Mouse (Mus musculus): ENCODE data around the gene Cass4. TPM values are rescaled to one million over a fixed set of nuclear protein-coding genes. Genes with fewer than 3 reads are reported as not detected.

The Cass4 gene
- polyA plus RNA-seq, 1 experiment: 2.2 TPM

DNA sequence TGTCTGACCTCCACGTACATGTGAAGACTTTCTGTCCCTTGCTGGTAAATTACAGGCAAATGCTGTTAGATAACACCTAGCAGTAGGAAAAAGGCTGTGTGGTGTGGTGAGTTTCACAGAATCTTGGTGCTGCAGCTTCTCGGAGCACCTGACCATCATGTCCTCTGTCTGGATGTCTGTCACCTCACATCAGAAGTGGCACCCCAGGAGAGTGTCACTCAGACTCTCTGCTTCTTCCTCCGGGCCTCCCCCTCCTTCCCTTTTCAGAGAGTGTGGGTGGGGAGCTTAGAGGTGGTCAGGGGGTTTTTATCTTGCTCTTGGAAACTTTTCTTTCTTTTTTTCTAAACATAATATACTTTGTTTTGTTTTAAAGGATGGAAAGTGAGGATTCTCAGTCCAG is 11.4 kb downstream of the Cass4 start:
- Histone ChIP-seq H3K4me1 (ENCODE audit: control insufficient read depth, insufficient read depth, low read length) (peaks cover 55% of the 10 kb centered on the region), H3K27ac (ENCODE audit: insufficient read depth, low read depth, low read length) (no peak overlapping the region), H3K4me3 (ENCODE audit: insufficient read depth, low read length) (no peak overlapping the region)
- no peak for TF ChIP-seq CTCF (IDR thresholded peaks at IDR 0.05; ENCODE audit: low read depth, low read length)

DNA sequence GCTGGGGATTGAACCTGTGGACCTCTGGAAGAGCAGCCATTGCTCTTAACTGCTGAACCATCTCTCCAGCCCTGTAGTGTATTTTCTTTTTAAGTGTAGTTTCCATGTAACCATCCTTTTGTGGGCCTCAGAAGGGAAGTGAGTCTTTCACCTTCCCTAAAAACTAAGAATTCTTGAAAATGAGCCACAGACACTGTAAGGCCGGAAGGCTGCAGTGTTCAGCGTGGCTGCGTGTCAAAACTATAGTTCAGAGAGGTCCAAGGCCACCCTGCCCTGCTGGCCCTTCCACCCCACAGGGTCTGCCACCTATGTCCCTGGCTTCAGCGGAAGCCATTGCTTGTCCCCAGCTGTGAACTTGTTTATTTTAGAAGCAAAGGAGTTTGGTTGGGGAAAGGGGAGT is 12.6 kb downstream of the Cass4 start:
- peaks cover 55% of the 10 kb centered on the region for H3K4me1 ChIP-seq (ENCODE audit: control insufficient read depth, insufficient read depth, low read length)
- H3K4me3 ChIP-seq (ENCODE audit: insufficient read depth, low read length): no peak overlapping the region
- peak overlapping the region; percentile 77 for H3K27ac ChIP-seq (ENCODE audit: insufficient read depth, low read depth, low read length)
- no peak for TF ChIP-seq CTCF (IDR thresholded peaks at IDR 0.05; ENCODE audit: low read depth, low read length)
- no peak for TF ChIP-seq POLR2A (IDR thresholded peaks at IDR 0.05; ENCODE audit: borderline replicate concordance, low read depth, low read length)

GRCm38 (mm10) chr2:172407499-172407898 is 13.9 kb downstream of the Cass4 start:
- TF ChIP-seq CTCF (IDR thresholded peaks at IDR 0.05; ENCODE audit: low read depth, low read length): no peak
- no peak for TF ChIP-seq POLR2A (IDR thresholded peaks at IDR 0.05; ENCODE audit: borderline replicate concordance, low read depth, low read length)
- H3K4me1 ChIP-seq (ENCODE audit: control insufficient read depth, insufficient read depth, low read length): peaks cover 47% of the 10 kb centered on the region
- no peak overlapping the region for H3K27ac ChIP-seq (ENCODE audit: insufficient read depth, low read depth, low read length)
- H3K4me3 ChIP-seq (ENCODE audit: insufficient read depth, low read length): no peak overlapping the region

DNA sequence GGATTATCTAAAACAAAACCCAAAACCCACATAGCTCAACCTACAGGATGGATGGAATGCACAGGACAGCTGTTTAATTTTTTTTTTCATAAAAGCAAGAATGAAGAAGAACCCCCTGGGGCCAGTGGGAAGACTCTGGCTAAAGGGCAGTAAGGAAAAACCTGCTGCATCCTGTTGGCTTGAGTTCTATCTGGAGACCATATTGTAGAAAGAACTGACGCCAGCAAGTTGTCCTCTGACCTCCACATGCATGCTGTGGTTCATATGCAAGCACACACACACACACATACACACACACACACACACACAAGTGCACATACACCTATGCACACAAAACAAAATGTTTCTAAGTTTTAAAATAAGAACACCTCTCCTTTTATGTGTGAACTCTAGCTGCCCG is 17.1 kb downstream of the Cass4 start:
- TF ChIP-seq CTCF (IDR thresholded peaks at IDR 0.05; ENCODE audit: low read depth, low read length): no peak
- no peak for TF ChIP-seq POLR2A (IDR thresholded peaks at IDR 0.05; ENCODE audit: borderline replicate concordance, low read depth, low read length)
- Histone ChIP-seq H3K27ac (ENCODE audit: insufficient read depth, low read depth, low read length) (no peak overlapping the region), H3K4me3 (ENCODE audit: insufficient read depth, low read length) (no peak overlapping the region), H3K4me1 (ENCODE audit: control insufficient read depth, insufficient read depth, low read length) (peaks cover 22% of the 10 kb centered on the region)

DNA sequence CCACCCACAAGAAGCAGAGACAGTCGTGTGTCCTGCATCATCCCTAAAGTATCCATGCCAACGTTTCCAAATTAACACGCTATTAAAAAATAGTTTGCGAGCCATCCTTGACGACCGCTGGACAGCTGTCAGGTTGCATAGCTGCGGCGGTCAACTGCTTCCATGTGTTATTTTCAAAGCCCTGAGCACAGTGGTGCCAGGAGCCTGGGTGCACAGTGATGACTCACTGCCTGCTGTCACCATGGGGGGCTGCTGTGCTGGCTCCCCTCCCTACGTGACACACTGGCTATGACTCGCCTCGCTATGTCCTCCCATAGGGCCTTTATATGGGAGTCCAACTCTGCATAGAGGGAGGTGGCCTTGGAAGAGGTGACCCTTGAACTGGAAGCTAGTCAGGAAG is 17.5 kb downstream of the Cass4 start:
- peaks cover 18% of the 10 kb centered on the region for H3K4me1 ChIP-seq (ENCODE audit: control insufficient read depth, insufficient read depth, low read length)

DNA sequence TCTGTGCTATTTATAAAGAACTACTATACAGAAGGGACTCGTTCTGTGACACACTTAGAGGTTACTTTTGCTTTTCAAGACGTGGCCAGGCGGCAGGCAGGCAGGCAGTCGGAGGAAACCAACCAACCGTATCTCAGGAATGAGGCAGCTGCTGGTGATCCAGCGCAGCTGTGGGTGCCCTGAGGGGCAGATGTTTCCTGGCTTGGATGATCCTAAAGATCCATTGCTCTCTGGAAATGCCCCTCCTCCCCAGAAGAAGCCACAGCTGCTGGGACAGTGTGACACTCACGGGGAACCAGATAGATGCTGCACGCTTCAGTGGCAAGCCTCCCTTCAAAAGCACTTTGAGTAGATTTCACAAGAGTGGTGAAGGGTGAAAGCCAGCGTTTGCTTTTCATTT is 18.9 kb downstream of the Cass4 start:
- H3K4me3 ChIP-seq (ENCODE audit: insufficient read depth, low read length): no peak overlapping the region
- no peak for TF ChIP-seq POLR2A (IDR thresholded peaks at IDR 0.05; ENCODE audit: borderline replicate concordance, low read depth, low read length)
- TF ChIP-seq CTCF (IDR thresholded peaks at IDR 0.05; ENCODE audit: low read depth, low read length): no peak
- H3K4me1 ChIP-seq (ENCODE audit: control insufficient read depth, insufficient read depth, low read length): peaks cover 11% of the 10 kb centered on the region
- H3K27ac ChIP-seq (ENCODE audit: insufficient read depth, low read depth, low read length): no peak overlapping the region

More for the DNA sequence above, 17.5 kb downstream of the Cass4 start:
- TF ChIP-seq CTCF (IDR thresholded peaks at IDR 0.05; ENCODE audit: low read depth, low read length) (no peak), POLR2A (IDR thresholded peaks at IDR 0.05; ENCODE audit: borderline replicate concordance, low read depth, low read length) (no peak)
- Histone ChIP-seq H3K27ac (ENCODE audit: insufficient read depth, low read depth, low read length) (no peak overlapping the region), H3K4me3 (ENCODE audit: insufficient read depth, low read length) (no peak overlapping the region)

DNA sequence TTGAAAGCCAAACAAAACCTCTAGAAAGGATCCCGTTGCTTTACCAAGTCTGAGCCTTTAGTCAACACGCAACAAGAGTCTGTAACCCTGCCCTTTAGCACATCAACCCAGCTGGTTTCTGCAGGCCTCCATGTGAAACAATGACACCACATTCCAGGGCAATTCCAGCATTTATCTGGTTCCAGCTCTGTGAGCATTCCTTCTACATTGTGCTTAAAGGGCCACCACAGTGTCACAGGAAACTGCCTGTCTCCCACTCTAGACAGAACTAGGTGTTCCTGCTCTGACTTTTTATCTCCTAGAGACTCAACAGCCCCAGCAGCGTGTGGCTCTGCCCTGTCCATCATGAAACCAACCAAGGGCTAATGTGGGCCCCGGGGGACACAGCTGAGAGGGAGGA is 19.7 kb downstream of the Cass4 start:
- TF ChIP-seq CTCF (IDR thresholded peaks at IDR 0.05; ENCODE audit: low read depth, low read length): no peak
- no peak for TF ChIP-seq POLR2A (IDR thresholded peaks at IDR 0.05; ENCODE audit: borderline replicate concordance, low read depth, low read length)
- Histone ChIP-seq H3K4me3 (ENCODE audit: insufficient read depth, low read length) (no peak overlapping the region), H3K4me1 (ENCODE audit: control insufficient read depth, insufficient read depth, low read length) (peaks cover 10% of the 10 kb centered on the region), H3K27ac (ENCODE audit: insufficient read depth, low read depth, low read length) (no peak overlapping the region)

- no peak overlapping the region for H3K27ac ChIP-seq (ENCODE audit: insufficient read depth, low read depth, low read length)
- TF ChIP-seq POLR2A (IDR thresholded peaks at IDR 0.05; ENCODE audit: borderline replicate concordance, low read depth, low read length): no peak
- TF ChIP-seq CTCF (IDR thresholded peaks at IDR 0.05; ENCODE audit: low read depth, low read length): no peak
- peaks cover 10% of the 10 kb centered on the region for H3K4me1 ChIP-seq (ENCODE audit: control insufficient read depth, insufficient read depth, low read length)
- H3K4me3 ChIP-seq (ENCODE audit: insufficient read depth, low read length): no peak overlapping the region
Measured at GRCm38 (mm10) chr2:172413894-172414293, 20.3 kb downstream of the Cass4 start.

DNA sequence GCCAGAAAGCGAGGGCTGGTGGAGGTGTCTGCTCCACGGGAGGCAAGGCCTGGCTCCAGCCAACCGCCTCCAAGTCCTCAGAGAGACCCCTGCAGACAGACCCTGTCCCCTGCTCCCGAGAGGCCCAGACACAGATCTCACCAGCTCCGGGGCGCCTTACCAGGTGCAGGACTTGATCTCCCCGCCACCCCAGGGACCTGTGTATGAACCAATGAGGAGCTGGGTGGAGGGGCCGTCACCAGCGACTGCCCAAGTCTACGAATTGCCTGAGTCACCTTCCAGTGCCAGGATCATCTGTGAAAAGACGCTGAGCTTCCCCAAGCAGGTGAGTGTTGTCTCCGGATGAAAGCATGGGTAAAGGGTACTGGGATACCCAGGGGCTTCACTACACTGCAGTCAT is 22.6 kb downstream of the Cass4 start:
- Histone ChIP-seq H3K4me3 (ENCODE audit: insufficient read depth, low read length) (no peak overlapping the region), H3K27ac (ENCODE audit: insufficient read depth, low read depth, low read length) (no peak overlapping the region), H3K4me1 (ENCODE audit: control insufficient read depth, insufficient read depth, low read length) (peaks cover 7% of the 10 kb centered on the region)
- TF ChIP-seq CTCF (IDR thresholded peaks at IDR 0.05; ENCODE audit: low read depth, low read length) (no peak), POLR2A (IDR thresholded peaks at IDR 0.05; ENCODE audit: borderline replicate concordance, low read depth, low read length) (no peak)

DNA sequence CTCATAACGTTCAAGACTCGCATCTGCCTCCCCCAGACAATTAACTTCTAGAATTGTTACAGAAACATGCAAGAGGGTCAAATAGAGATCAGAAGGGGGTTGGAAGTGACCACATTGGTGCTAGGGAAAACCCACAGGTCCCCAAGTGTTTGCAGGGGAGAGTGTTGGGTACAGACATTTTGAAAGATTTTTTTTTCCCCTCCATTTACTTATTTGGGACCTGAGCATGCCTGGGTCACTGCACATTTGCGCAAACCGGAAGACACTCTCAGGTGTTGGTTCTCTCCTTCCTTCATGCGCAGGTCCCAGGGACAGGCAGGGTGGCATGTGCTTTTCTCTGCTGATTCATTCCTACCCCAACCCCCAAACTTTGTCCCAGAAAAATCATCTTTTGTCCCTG is 23.3 kb downstream of the Cass4 start:
- H3K27ac ChIP-seq (ENCODE audit: insufficient read depth, low read depth, low read length): no peak overlapping the region
- H3K4me3 ChIP-seq (ENCODE audit: insufficient read depth, low read length): no peak overlapping the region
- TF ChIP-seq POLR2A (IDR thresholded peaks at IDR 0.05; ENCODE audit: borderline replicate concordance, low read depth, low read length): no peak
- no peak for TF ChIP-seq CTCF (IDR thresholded peaks at IDR 0.05; ENCODE audit: low read depth, low read length)
- H3K4me1 ChIP-seq (ENCODE audit: control insufficient read depth, insufficient read depth, low read length): peaks cover 4% of the 10 kb centered on the region

DNA sequence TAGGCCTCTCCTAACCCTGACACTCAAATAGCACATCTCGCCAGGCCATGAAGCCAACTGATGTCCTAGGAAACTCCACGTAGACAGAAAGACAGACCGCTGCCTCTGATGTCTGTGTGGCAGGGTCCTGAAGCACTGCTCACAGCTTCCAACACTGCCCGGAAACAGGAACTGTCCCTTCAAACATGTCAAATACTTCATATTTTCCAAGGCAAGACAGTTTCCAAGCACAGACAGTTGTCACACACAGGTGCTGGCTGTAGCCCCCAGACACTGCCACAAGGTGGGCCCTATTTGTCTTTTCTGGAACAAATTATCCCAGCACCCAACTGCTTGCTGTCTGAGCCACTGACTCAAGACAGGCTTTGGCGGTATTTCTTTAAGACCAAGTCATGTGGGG is 24.6 kb downstream of the Cass4 start:
- H3K27ac ChIP-seq (ENCODE audit: insufficient read depth, low read depth, low read length): no peak overlapping the region

More for the DNA sequence above, 24.6 kb downstream of the Cass4 start:
- no peak overlapping the region for H3K4me3 ChIP-seq (ENCODE audit: insufficient read depth, low read length)
- TF ChIP-seq POLR2A (IDR thresholded peaks at IDR 0.05; ENCODE audit: borderline replicate concordance, low read depth, low read length): no peak
- no peak for TF ChIP-seq CTCF (IDR thresholded peaks at IDR 0.05; ENCODE audit: low read depth, low read length)
- peaks cover 3% of the 10 kb centered on the region for H3K4me1 ChIP-seq (ENCODE audit: control insufficient read depth, insufficient read depth, low read length)

Measured in bone marrow macrophage, adult 2 months (primary cell).